Mouse (Mus musculus): Measurements from ENCODE around the gene Foxp2.

Foxp2 gene

GRCm38 (mm10) chr6:15063246-15063645, 162.1 kb downstream of the Foxp2 start:
- no peak for ATAC-seq (ENCODE audit: insufficient number of reproducible peaks, low FRiP score, low TSS enrichment)

- no peak for ATAC-seq (ENCODE audit: insufficient number of reproducible peaks, low FRiP score, low TSS enrichment)
Observed at GRCm38 (mm10) chr6:15101548-15101947, 200.4 kb downstream of the Foxp2 start.

- no peak for ATAC-seq (ENCODE audit: insufficient number of reproducible peaks, low FRiP score, low TSS enrichment)
Observed at GRCm38 (mm10) chr6:15120916-15121315, 219.8 kb downstream of the Foxp2 start.

- no peak for ATAC-seq (ENCODE audit: insufficient number of reproducible peaks, low FRiP score, low TSS enrichment)
Observed at GRCm38 (mm10) chr6:15121339-15121738, 220.2 kb downstream of the Foxp2 start.

- no peak for ATAC-seq (ENCODE audit: insufficient number of reproducible peaks, low FRiP score, low TSS enrichment)
Observed at GRCm38 (mm10) chr6:15130142-15130541, 229.0 kb downstream of the Foxp2 start.

- ATAC-seq (ENCODE audit: insufficient number of reproducible peaks, low FRiP score, low TSS enrichment), result no peak
Observed at GRCm38 (mm10) chr6:15142094-15142493, 240.9 kb downstream of the Foxp2 start.

- ATAC-seq (ENCODE audit: insufficient number of reproducible peaks, low FRiP score, low TSS enrichment), result no peak
Observed at GRCm38 (mm10) chr6:15151619-15152018, 250.5 kb downstream of the Foxp2 start.

GRCm38 (mm10) chr6:15163508-15164053, 262.4 kb downstream of the Foxp2 start:
- no peak for ATAC-seq (ENCODE audit: insufficient number of reproducible peaks, low FRiP score, low TSS enrichment)

- ATAC-seq (ENCODE audit: insufficient number of reproducible peaks, low FRiP score, low TSS enrichment), result no peak
Observed at GRCm38 (mm10) chr6:15176754-15177153, 275.6 kb downstream of the Foxp2 start.

GRCm38 (mm10) chr6:15192877-15193276, 291.7 kb downstream of the Foxp2 start:
- ATAC-seq (ENCODE audit: insufficient number of reproducible peaks, low FRiP score, low TSS enrichment), result no peak

- no peak for ATAC-seq (ENCODE audit: insufficient number of reproducible peaks, low FRiP score, low TSS enrichment)
Observed at GRCm38 (mm10) chr6:15242176-15242942, 341.2 kb downstream of the Foxp2 start.

GRCm38 (mm10) chr6:15257393-15257792, 356.2 kb downstream of the Foxp2 start:
- ATAC-seq (ENCODE audit: insufficient number of reproducible peaks, low FRiP score, low TSS enrichment), result no peak

- no peak for ATAC-seq (ENCODE audit: insufficient number of reproducible peaks, low FRiP score, low TSS enrichment)
Observed at GRCm38 (mm10) chr6:15257893-15258292, 356.7 kb downstream of the Foxp2 start.

GRCm38 (mm10) chr6:15268136-15268535, 367.0 kb downstream of the Foxp2 start:
- no peak for ATAC-seq (ENCODE audit: insufficient number of reproducible peaks, low FRiP score, low TSS enrichment)

GRCm38 (mm10) chr6:15285213-15285612, 384.1 kb downstream of the Foxp2 start:
- no peak for ATAC-seq (ENCODE audit: insufficient number of reproducible peaks, low FRiP score, low TSS enrichment)

GRCm38 (mm10) chr6:15294081-15294480, 392.9 kb downstream of the Foxp2 start:
- no peak for ATAC-seq (ENCODE audit: insufficient number of reproducible peaks, low FRiP score, low TSS enrichment)

- ATAC-seq (ENCODE audit: insufficient number of reproducible peaks, low FRiP score, low TSS enrichment), result no peak
Observed at GRCm38 (mm10) chr6:15299279-15299678, 398.1 kb downstream of the Foxp2 start.

GRCm38 (mm10) chr6:15310671-15311070, 409.5 kb downstream of the Foxp2 start:
- no peak for ATAC-seq (ENCODE audit: insufficient number of reproducible peaks, low FRiP score, low TSS enrichment)

- ATAC-seq (ENCODE audit: insufficient number of reproducible peaks, low FRiP score, low TSS enrichment), result no peak
Observed at GRCm38 (mm10) chr6:15316948-15317347, 415.8 kb downstream of the Foxp2 start.

- no peak for ATAC-seq (ENCODE audit: insufficient number of reproducible peaks, low FRiP score, low TSS enrichment)
Observed at GRCm38 (mm10) chr6:15318343-15318742, 417.2 kb downstream of the Foxp2 start.

GRCm38 (mm10) chr6:15321551-15321974, 420.4 kb downstream of the Foxp2 start:
- ATAC-seq (ENCODE audit: insufficient number of reproducible peaks, low FRiP score, low TSS enrichment), result no peak

- no peak for ATAC-seq (ENCODE audit: insufficient number of reproducible peaks, low FRiP score, low TSS enrichment)
Observed at GRCm38 (mm10) chr6:15323099-15323498, 421.9 kb downstream of the Foxp2 start.
